Mouse (Mus musculus) heart, embryonic 16.5 days (tissue): Measurements from ENCODE around the gene Zfand3. TPM values are rescaled to one million over a fixed set of nuclear protein-coding genes. Genes with fewer than 3 reads are reported as not detected.

ENCODE experiments used
- ATAC-seq: fragments of 200-750 bp; cut with Nextera tagmentation; replicated peaks from 2 replicates; pipeline ENCODE4 v1.8.0; 2017; ENCODE audit warnings: moderate number of reproducible peaks; ENCODE audit not compliant: insufficient read depth, low FRiP score; ENCODE audit errors: extremely low read depth
- H3K27ac ChIP-seq: fragments of 300-500 bp; sonication (generic); 2 replicates; pipeline ENCODE4 v1.5.1; 2014; ENCODE audit warnings: mild to moderate bottlenecking, low read length, control low read depth, moderate library complexity
- H3K27me3 ChIP-seq: fragments of 300-500 bp; sonication (generic); 2 replicates; pipeline ENCODE4 v1.6.1; 2014; ENCODE audit warnings: low read length, mixed read lengths; ENCODE audit not compliant: control insufficient read depth, insufficient read depth
- H3K36me3 ChIP-seq: fragments of 300-500 bp; sonication (generic); 2 replicates; pipeline ENCODE4 v1.6.1; 2014; ENCODE audit not compliant: control insufficient read depth, insufficient read depth
- H3K4me1 ChIP-seq: fragments of 300-500 bp; sonication (generic); 2 replicates; pipeline ENCODE4 v1.6.1; 2014; ENCODE audit warnings: low read length, mixed read lengths; ENCODE audit not compliant: control insufficient read depth, insufficient read depth
- H3K4me2 ChIP-seq: fragments of 300-500 bp; sonication (generic); 2 replicates; pipeline ENCODE4 v1.6.1; 2014; ENCODE audit warnings: low read depth, mild to moderate bottlenecking, control low read depth, low read length
- H3K4me3 ChIP-seq: fragments of 300-500 bp; sonication (generic); 2 replicates; pipeline ENCODE4 v1.5.1; 2014; ENCODE audit warnings: mild to moderate bottlenecking, control low read depth, low read length
- H3K9ac ChIP-seq: fragments of 300-500 bp; sonication (generic); 2 replicates; pipeline ENCODE4 v1.6.1; 2014; ENCODE audit warnings: low read length, control low read depth
- H3K9me3 ChIP-seq: fragments of 300-500 bp; sonication (generic); replicated peaks from 2 replicates; pipeline ENCODE4 v1.6.1; 2016; ENCODE audit warnings: low read length; ENCODE audit not compliant: control insufficient read depth
- WGBS: fragments of 180-500 bp; shearing (Covaris S2); extraction: QIAGEN DNeasy Blood & Tissue Kit; methylation state at CpG from one replicate; pipeline ENCODE4 v1.1.7; 2014; 5-methylcytosine and 5-hydroxymethylcytosine counted together
- polyA plus RNA-seq: library from polyadenylated mRNA; unstranded; fragments of >200 nt; fragmentation: Nextera tagmentation; extraction: Ambion mirVana; gene quantifications from 2 replicates; pipeline ENCODE4 v1.2.1, GENCODE M21; 2015

Gene Zfand3
- polyA plus RNA-seq, 1 experiment from 2014 or later, result 55.8 TPM

DNA sequence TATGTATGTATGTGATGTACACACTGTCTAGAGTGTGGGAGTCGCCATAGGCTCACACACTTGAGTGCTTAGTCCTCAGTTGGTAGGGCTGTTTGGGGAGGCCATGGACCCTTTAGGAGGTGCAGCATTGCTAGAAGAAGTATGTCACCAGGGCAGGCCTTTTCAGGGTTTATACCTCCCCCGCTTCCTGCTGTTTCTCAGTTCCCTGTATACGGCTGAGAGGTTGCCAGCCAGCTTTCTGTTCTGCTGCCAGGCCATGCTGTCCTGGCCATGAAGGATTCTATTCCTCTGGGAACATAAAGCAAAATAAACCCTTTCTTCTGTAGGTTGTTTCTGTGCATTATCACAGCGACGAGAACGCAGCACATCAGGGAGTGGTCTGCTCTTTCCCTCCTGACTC, 255.4 kb downstream of the Zfand3 start:
- H3K27ac ChIP-seq, result no peak overlapping the region
- H3K27me3 ChIP-seq, result no peaks in the 10 kb centered on the region
- H3K4me2 ChIP-seq, result no peak overlapping the region
- H3K9ac ChIP-seq, result no peak overlapping the region
- no peak overlapping the region for H3K4me3 ChIP-seq
- H3K36me3 ChIP-seq, result no peaks in the 10 kb centered on the region
- 70% methylated on average over 6 of the region's 6 CpGs for WGBS
- H3K4me1 ChIP-seq, result peaks cover 41% of the 10 kb centered on the region
- H3K9me3 ChIP-seq, result no peaks in the 10 kb centered on the region
- ATAC-seq, result no peak

Other genes starting within 250 kb of the Zfand3 start
- 5.4 and 5.7 TPM in 2 replicates for gene Mdga1, start 34.6 kb upstream of the Zfand3 start, polyA plus RNA-seq